Mouse (Mus musculus) CH12.LX (cell line): Measurements from ENCODE around the gene Cryba1. TPM values are rescaled to one million over a fixed set of nuclear protein-coding genes. Genes with fewer than 3 reads are reported as not detected.

ENCODE experiments used
- DNase-seq: peaks from one replicate; pipeline ENCODE4 v3.0.0-alpha.2; 2013; ENCODE audit errors: extremely low read depth
- H3K27ac ChIP-seq: 2 replicates; pipeline ENCODE4 v1.5.1; 2012; ENCODE audit warnings: low read depth, mild to moderate bottlenecking, control low read depth, moderate library complexity; ENCODE audit not compliant: insufficient read depth
- H3K27me3 ChIP-seq: replicated peaks from 2 replicates; pipeline ENCODE3; 2012; ENCODE audit warnings: inconsistent platforms
- H3K36me3 ChIP-seq, 2 experiments: replicated peaks in 1 of 2; 2 replicates each; pipeline versions ENCODE3 to v1.6.1; 2012; ENCODE audit warnings: inconsistent platforms in 1 of 2, low read length in 1 of 2, mild to moderate bottlenecking in 1 of 2, mixed read lengths in 1 of 2, moderate library complexity in 1 of 2; ENCODE audit not compliant: control insufficient read depth in 1 of 2, insufficient read depth in 1 of 2
- H3K4me1 ChIP-seq, 2 experiments: 2 replicates each; pipeline ENCODE4 v1.6.1; 2012; ENCODE audit warnings: inconsistent platforms in 1 of 2, moderate library complexity in 1 of 2; ENCODE audit not compliant: insufficient read depth in 2 of 2, control insufficient read depth in 1 of 2
- H3K4me2 ChIP-seq: 2 replicates; pipeline ENCODE4 v1.6.1; 2012; ENCODE audit warnings: low read depth, mild to moderate bottlenecking, control low read depth; ENCODE audit not compliant: poor library complexity, insufficient read depth, severe bottlenecking
- H3K4me3 ChIP-seq, 3 experiments: fragments of 150-350 bp in 1 of 3; sonication (generic) in 1 of 3; replicated peaks in 1 of 3; 2 replicates each; pipeline versions ENCODE3 to v1.5.1; 2011 to 2012; ENCODE audit warnings: low read depth in 2 of 3, low read length in 2 of 3, mild to moderate bottlenecking in 2 of 3, moderate library complexity in 2 of 3, control low read depth in 1 of 3, improper control_type of control experiment in 1 of 3, inconsistent platforms in 1 of 3, mixed read lengths in 1 of 3; ENCODE audit not compliant: poor library complexity in 1 of 3
- H3K79me2 ChIP-seq: replicated peaks from 2 replicates; pipeline ENCODE4 v1.6.1; 2012; ENCODE audit warnings: mild to moderate bottlenecking, moderate library complexity; ENCODE audit not compliant: control insufficient read depth, poor library complexity, insufficient read depth, severe bottlenecking; ENCODE audit errors: extremely low read depth
- H3K9ac ChIP-seq: 2 replicates; pipeline ENCODE4 v1.6.1; 2012; ENCODE audit warnings: low read depth, mild to moderate bottlenecking, control low read depth, moderate library complexity; ENCODE audit not compliant: insufficient read depth
- H3K9me3 ChIP-seq: replicated peaks from 2 replicates; pipeline ENCODE3; 2012; ENCODE audit warnings: low read length, inconsistent platforms, mixed read lengths
- BHLHE40 ChIP-seq: IDR thresholded peaks from 2 replicates; pipeline ENCODE4 v1.6.1; 2011; ENCODE audit warnings: mild to moderate bottlenecking, low read depth, low read length, improper control_type of control experiment
- CTCF ChIP-seq, 2 experiments: IDR thresholded peaks in 1 of 2; conservative IDR thresholded peaks in 1 of 2; 2 replicates each; pipeline ENCODE4 v1.5.1; 2011 to 2012; ENCODE audit warnings: low read depth in 2 of 2, low read length in 2 of 2, improper control_type of control experiment in 1 of 2, inconsistent platforms in 1 of 2, mild to moderate bottlenecking in 1 of 2, moderate library complexity in 1 of 2
- ELF1 ChIP-seq: IDR thresholded peaks from 2 replicates; pipeline ENCODE4 v1.6.1; 2014; ENCODE audit warnings: low read depth, mild to moderate bottlenecking, inconsistent platforms, low read length, improper control_type of control experiment
- JUND ChIP-seq: conservative IDR thresholded peaks from 2 replicates; pipeline ENCODE4 v1.6.1; 2011; ENCODE audit warnings: low read depth, low read length, improper control_type of control experiment
- MAFK ChIP-seq: IDR thresholded peaks from 2 replicates; pipeline ENCODE4 v1.6.1; 2011; ENCODE audit warnings: low read length, improper control_type of control experiment; ENCODE audit not compliant: insufficient replicate concordance
- MAZ ChIP-seq: IDR thresholded peaks from 2 replicates; pipeline ENCODE4 v1.6.1; 2012; ENCODE audit warnings: low read depth, mild to moderate bottlenecking, inconsistent platforms, low read length, improper control_type of control experiment, moderate library complexity
- MEF2A ChIP-seq: IDR thresholded peaks from 2 replicates; pipeline ENCODE4 v1.6.1; 2014; ENCODE audit warnings: low read depth, mild to moderate bottlenecking, inconsistent platforms, low read length, improper control_type of control experiment, borderline replicate concordance
- NRF1 ChIP-seq: IDR thresholded peaks from 2 replicates; pipeline ENCODE4 v1.6.1; 2014; ENCODE audit warnings: low read depth, mild to moderate bottlenecking, inconsistent platforms, low read length, improper control_type of control experiment, moderate library complexity
- POLR2AphosphoS2 ChIP-seq: IDR thresholded peaks from 2 replicates; pipeline ENCODE4 v1.6.1; 2011; ENCODE audit warnings: low read depth, low read length, improper control_type of control experiment
- RAD21 ChIP-seq: IDR thresholded peaks from 2 replicates; pipeline ENCODE4 v1.6.1; 2011; ENCODE audit warnings: low read depth, mild to moderate bottlenecking, low read length, improper control_type of control experiment, moderate library complexity
- SMC3 ChIP-seq: IDR thresholded peaks from 2 replicates; pipeline ENCODE4 v1.6.1; 2011; ENCODE audit warnings: low read depth, low read length, improper control_type of control experiment
- UBTF ChIP-seq: IDR thresholded peaks from 2 replicates; pipeline ENCODE4 v1.6.1; 2012; ENCODE audit warnings: low read depth, mild to moderate bottlenecking, inconsistent platforms, low read length, improper control_type of control experiment, moderate library complexity
- USF2 ChIP-seq: conservative IDR thresholded peaks from 2 replicates; pipeline ENCODE4 v1.6.1; 2011; ENCODE audit warnings: low read depth, low read length, improper control_type of control experiment
- ZC3H11A ChIP-seq: IDR thresholded peaks from 2 replicates; pipeline ENCODE4 v1.6.1; 2012; ENCODE audit warnings: low read depth, mild to moderate bottlenecking, inconsistent platforms, low read length, improper control_type of control experiment
- ZKSCAN1 ChIP-seq: IDR thresholded peaks from 2 replicates; pipeline ENCODE4 v1.6.1; 2012; ENCODE audit warnings: low read depth, inconsistent platforms, low read length, improper control_type of control experiment, borderline replicate concordance
- dilution Hi-C: fragments of 300-500 bp; cut with MboI; formaldehyde crosslinking; loops from 2 replicates; pipeline ENCODE4 v1.14.3; 2020; ENCODE audit warnings: low sequenced_read_pairs; ENCODE audit not compliant: extremely low pct_unique_long_range_greater_than_20kb, extremely low pct_ligation_motif_present
- in situ Hi-C: fragments of 300-500 bp; cut with MboI; formaldehyde crosslinking; loops from 3 replicates; pipeline ENCODE4 v1.14.3; 2019; ENCODE audit warnings: low sequenced_read_pairs, low pct_ligation_motif_present, low pct_unique_long_range_greater_than_20kb, mixed read lengths
- polyA plus RNA-seq: library from polyadenylated mRNA; unstranded; fragments of >175 nt; gene quantifications from 2 replicates; pipeline ENCODE4 v1.2.1, GENCODE M21; 2012; ENCODE audit warnings: low read depth; ENCODE audit not compliant: insufficient read length
- total RNA-seq, 2 experiments: library from RNA; depleted of rRNA; stranded (reverse); fragments of 300-350 nt in 1 of 2; fragments of >200 nt in 1 of 2; gene quantifications; 2 replicates each; pipeline ENCODE4 v1.2.3; 2012 to 2014

The Cryba1 gene
- total and polyA plus RNA-seq, 3 experiments, result not detected

DNA sequence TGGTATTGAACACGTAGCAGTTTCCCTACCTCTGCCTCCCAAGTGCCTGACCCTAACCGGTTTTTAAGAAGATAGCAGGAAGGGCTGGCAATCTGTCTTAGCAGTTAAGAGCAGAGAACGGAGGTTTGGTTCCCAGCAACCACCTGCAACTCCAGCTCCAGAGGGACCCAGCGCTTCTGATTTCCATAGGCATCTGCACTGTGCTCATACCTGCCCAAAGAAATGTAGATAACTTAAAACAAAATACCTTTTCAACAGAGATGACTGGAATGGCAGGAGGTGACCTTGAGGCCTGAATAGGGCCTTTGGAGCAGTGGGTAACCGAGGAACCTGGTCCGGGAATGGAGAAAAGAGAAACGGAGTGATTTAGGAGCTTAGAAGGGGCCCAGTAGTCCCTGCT lies 13.5 kb upstream of the Cryba1 start:
- DNase-seq, result no peak
- Histone ChIP-seq H3K36me3 (no peaks in the 10 kb centered on the region), H3K4me1 (peaks cover 4 to 10% of the 10 kb centered on the region in 2 experiments; a peak in 3 of 4 replicates), H3K9me3 (no peaks in the 10 kb centered on the region), H3K27me3 (no peaks in the 10 kb centered on the region), H3K79me2 (no peaks in the 10 kb centered on the region), H3K9ac (no peak overlapping the region), H3K4me2 (no peak overlapping the region), H3K27ac (no peak overlapping the region), H3K4me3 (no peak overlapping the region)
- in situ Hi-C loops (no loop called here), dilution Hi-C loops (no loop called here)
- TF ChIP-seq UBTF (no peak), ZKSCAN1 (no peak), RAD21 (no peak)
- TF ChIP-seq, all 38 proteins: peak for 0

DNA sequence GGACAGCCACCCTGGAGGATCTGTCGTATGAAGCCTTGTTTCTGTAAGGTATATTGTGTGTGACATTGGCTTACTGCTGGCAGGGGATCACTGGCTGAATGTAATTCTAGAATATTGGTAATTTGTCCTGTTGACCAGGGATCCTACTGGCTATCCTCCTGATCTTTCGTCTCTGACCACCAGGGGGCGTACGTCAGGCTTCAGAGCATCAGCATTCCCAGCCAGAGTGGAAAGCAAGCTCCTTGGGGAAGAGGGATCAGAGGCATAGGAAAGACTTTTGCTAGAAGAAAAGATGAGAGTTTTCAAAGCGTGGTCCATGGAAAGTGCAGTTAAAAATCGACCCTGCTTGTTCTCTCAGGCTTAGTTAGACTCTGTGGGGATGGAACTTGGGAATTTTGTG lies 12.2 kb upstream of the Cryba1 start:
- H3K9me3 ChIP-seq, result no peaks in the 10 kb centered on the region
- H3K36me3 ChIP-seq, result no peaks in the 10 kb centered on the region
- dilution Hi-C loops, result no loop called here
- no peaks in the 10 kb centered on the region for H3K79me2 ChIP-seq
- DNase-seq, result peak; percentile 64
- no peak overlapping the region for H3K4me3 ChIP-seq
- H3K4me2 ChIP-seq, result no peak overlapping the region
- no peaks in the 10 kb centered on the region for H3K27me3 ChIP-seq
- peaks cover 4 to 10% of the 10 kb centered on the region in 2 experiments; a peak in 3 of 4 replicates for H3K4me1 ChIP-seq
- H3K27ac ChIP-seq, result no peak overlapping the region
- no peak overlapping the region for H3K9ac ChIP-seq
- TF ChIP-seq ELF1 (no peak), RAD21 (peak; percentile 47), CTCF (conservative IDR thresholded peaks at IDR 0.05 in 1 of 2, IDR thresholded peaks at IDR 0.05 in 1 of 2; ENCODE audit: low read depth in 2 of 2, low read length in 2 of 2) (peak; percentile 92 to 95), BHLHE40 (no peak), MAFK (no peak), SMC3 (peak; percentile 92), NRF1 (0 out of 2 replicates have a peak, but pooled peaks have one; percentile 31), ZC3H11A (peak; percentile 37; the same call in 1 of the 2 replicates), POLR2AphosphoS2 (no peak), JUND (no peak), MAZ (no peak), MEF2A (no peak)
- TF ChIP-seq, all 38 proteins: peak for 5
- in situ Hi-C loops, result no loop called here

DNA sequence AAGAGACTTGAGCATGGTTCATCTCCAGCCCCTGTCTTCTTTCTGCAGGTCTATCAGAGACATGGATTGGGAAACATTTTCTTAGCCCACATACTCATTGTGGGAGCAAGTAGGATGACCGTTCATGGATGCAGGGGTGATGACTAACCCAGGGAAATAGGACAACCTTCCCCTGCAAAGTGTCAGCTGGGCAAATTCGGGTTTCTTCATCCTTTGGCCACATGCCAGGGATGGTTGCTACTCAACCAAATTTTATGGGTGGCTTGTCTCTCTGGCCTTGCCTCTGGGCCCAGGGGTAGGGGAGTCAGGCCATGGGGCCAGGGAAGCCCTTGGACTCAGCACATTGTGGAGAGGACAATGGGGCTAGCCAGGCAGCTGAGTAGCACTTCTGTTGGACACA lies 3.5 kb upstream of the Cryba1 start:
- H3K4me1 ChIP-seq, result no peaks in the 10 kb centered on the region
- H3K27me3 ChIP-seq, result no peaks in the 10 kb centered on the region
- dilution Hi-C loops, result no loop called here
- no peaks in the 10 kb centered on the region; the same call in 1 of the 2 replicates for H3K79me2 ChIP-seq
- no peaks in the 10 kb centered on the region for H3K9me3 ChIP-seq
- no peaks in the 10 kb centered on the region for H3K36me3 ChIP-seq
- H3K9ac ChIP-seq, result no peak overlapping the region
- no peak for TF ChIP-seq USF2
- H3K27ac ChIP-seq, result no peak overlapping the region
- no peak for DNase-seq
- in situ Hi-C loops, result no loop called here
- H3K4me3 ChIP-seq, result no peak overlapping the region
- no peak overlapping the region for H3K4me2 ChIP-seq
